Mouse (Mus musculus): ENCODE data around the gene Sphkap. TPM values are rescaled to one million over a fixed set of nuclear protein-coding genes. Genes with fewer than 3 reads are reported as not detected.

Sphkap gene
- polyA plus RNA-seq, 1 experiment: not detected

GRCm38 (mm10) chr1:83345069-83345468 lies 62.9 kb downstream of the Sphkap start:
- H3K4me1 ChIP-seq (ENCODE audit: control insufficient read depth, insufficient read depth, insufficient read length, low read length): no peaks in the 10 kb centered on the region
- H3K4me3 ChIP-seq (ENCODE audit: insufficient read depth, low read depth, low read length): no peak overlapping the region
- no peak overlapping the region for H3K27ac ChIP-seq (replicated peaks; ENCODE audit: low read depth, low read length)

GRCm38 (mm10) chr1:83342726-83343250 lies 65.2 kb downstream of the Sphkap start:
- Histone ChIP-seq H3K4me3 (ENCODE audit: insufficient read depth, low read depth, low read length) (no peak overlapping the region), H3K4me1 (ENCODE audit: control insufficient read depth, insufficient read depth, insufficient read length, low read length) (no peaks in the 10 kb centered on the region), H3K27ac (replicated peaks; ENCODE audit: low read depth, low read length) (no peak overlapping the region)

GRCm38 (mm10) chr1:83339358-83339757 lies 68.6 kb downstream of the Sphkap start:
- Histone ChIP-seq H3K27ac (replicated peaks; ENCODE audit: low read depth, low read length) (no peak overlapping the region), H3K4me1 (ENCODE audit: control insufficient read depth, insufficient read depth, insufficient read length, low read length) (no peaks in the 10 kb centered on the region)

GRCm38 (mm10) chr1:83316917-83317316 lies 91.1 kb downstream of the Sphkap start:
- Histone ChIP-seq H3K27ac (replicated peaks; ENCODE audit: low read depth, low read length) (no peak overlapping the region), H3K4me3 (ENCODE audit: insufficient read depth, low read depth, low read length) (no peak overlapping the region), H3K4me1 (ENCODE audit: control insufficient read depth, insufficient read depth, insufficient read length, low read length) (no peaks in the 10 kb centered on the region)

More at GRCm38 (mm10) chr1:83339358-83339757, 68.6 kb downstream of the Sphkap start:
- H3K4me3 ChIP-seq (ENCODE audit: insufficient read depth, low read depth, low read length): no peak overlapping the region

- H3K4me3 ChIP-seq (ENCODE audit: insufficient read depth, low read depth, low read length): no peak overlapping the region
- no peaks in the 10 kb centered on the region for H3K4me1 ChIP-seq (ENCODE audit: control insufficient read depth, insufficient read depth, insufficient read length, low read length)
- H3K27ac ChIP-seq (replicated peaks; ENCODE audit: low read depth, low read length): no peak overlapping the region
These were observed 92.9 kb downstream of the Sphkap start for GRCm38 (mm10) chr1:83315146-83315545.

GRCm38 (mm10) chr1:83311607-83312295 lies 96.2 kb downstream of the Sphkap start:
- Histone ChIP-seq H3K4me1 (ENCODE audit: control insufficient read depth, insufficient read depth, insufficient read length, low read length) (no peaks in the 10 kb centered on the region), H3K4me3 (ENCODE audit: insufficient read depth, low read depth, low read length) (no peak overlapping the region)

GRCm38 (mm10) chr1:83297137-83298076 lies 110.6 kb downstream of the Sphkap start:
- no peak overlapping the region for H3K27ac ChIP-seq (replicated peaks; ENCODE audit: low read depth, low read length)
- no peaks in the 10 kb centered on the region for H3K4me1 ChIP-seq (ENCODE audit: control insufficient read depth, insufficient read depth, insufficient read length, low read length)
- H3K4me3 ChIP-seq (ENCODE audit: insufficient read depth, low read depth, low read length): no peak overlapping the region

More at GRCm38 (mm10) chr1:83311607-83312295, 96.2 kb downstream of the Sphkap start:
- H3K27ac ChIP-seq (replicated peaks; ENCODE audit: low read depth, low read length): no peak overlapping the region

GRCm38 (mm10) chr1:83285866-83286265 lies 122.1 kb downstream of the Sphkap start:
- Histone ChIP-seq H3K4me3 (ENCODE audit: insufficient read depth, low read depth, low read length) (no peak overlapping the region), H3K27ac (replicated peaks; ENCODE audit: low read depth, low read length) (no peak overlapping the region), H3K4me1 (ENCODE audit: control insufficient read depth, insufficient read depth, insufficient read length, low read length) (no peaks in the 10 kb centered on the region)

- Histone ChIP-seq H3K27ac (replicated peaks; ENCODE audit: low read depth, low read length) (no peak overlapping the region), H3K4me3 (ENCODE audit: insufficient read depth, low read depth, low read length) (no peak overlapping the region), H3K4me1 (ENCODE audit: control insufficient read depth, insufficient read depth, insufficient read length, low read length) (no peaks in the 10 kb centered on the region)
These were observed 131.0 kb downstream of the Sphkap start for GRCm38 (mm10) chr1:83277044-83277443.

- H3K4me1 ChIP-seq (ENCODE audit: control insufficient read depth, insufficient read depth, insufficient read length, low read length): no peaks in the 10 kb centered on the region
- no peak overlapping the region for H3K4me3 ChIP-seq (ENCODE audit: insufficient read depth, low read depth, low read length)
- H3K27ac ChIP-seq (replicated peaks; ENCODE audit: low read depth, low read length): no peak overlapping the region
These were observed 131.4 kb downstream of the Sphkap start for GRCm38 (mm10) chr1:83276637-83277036.

GRCm38 (mm10) chr1:83251746-83252145 lies 156.3 kb downstream of the Sphkap start:
- H3K27ac ChIP-seq (replicated peaks; ENCODE audit: low read depth, low read length): no peak overlapping the region
- H3K4me1 ChIP-seq (ENCODE audit: control insufficient read depth, insufficient read depth, insufficient read length, low read length): no peaks in the 10 kb centered on the region

GRCm38 (mm10) chr1:83248235-83248746 lies 159.7 kb downstream of the Sphkap start:
- Histone ChIP-seq H3K4me3 (ENCODE audit: insufficient read depth, low read depth, low read length) (no peak overlapping the region), H3K27ac (replicated peaks; ENCODE audit: low read depth, low read length) (no peak overlapping the region), H3K4me1 (ENCODE audit: control insufficient read depth, insufficient read depth, insufficient read length, low read length) (no peaks in the 10 kb centered on the region)

More at GRCm38 (mm10) chr1:83251746-83252145, 156.3 kb downstream of the Sphkap start:
- no peak overlapping the region for H3K4me3 ChIP-seq (ENCODE audit: insufficient read depth, low read depth, low read length)

GRCm38 (mm10) chr1:83227946-83228345 lies 180.1 kb downstream of the Sphkap start:
- Histone ChIP-seq H3K27ac (replicated peaks; ENCODE audit: low read depth, low read length) (no peak overlapping the region), H3K4me3 (ENCODE audit: insufficient read depth, low read depth, low read length) (no peak overlapping the region), H3K4me1 (ENCODE audit: control insufficient read depth, insufficient read depth, insufficient read length, low read length) (no peaks in the 10 kb centered on the region)

GRCm38 (mm10) chr1:83224423-83224960 lies 183.5 kb downstream of the Sphkap start:
- H3K4me3 ChIP-seq (ENCODE audit: insufficient read depth, low read depth, low read length): no peak overlapping the region
- no peaks in the 10 kb centered on the region for H3K4me1 ChIP-seq (ENCODE audit: control insufficient read depth, insufficient read depth, insufficient read length, low read length)
- no peak overlapping the region for H3K27ac ChIP-seq (replicated peaks; ENCODE audit: low read depth, low read length)

- no peak overlapping the region for H3K4me3 ChIP-seq (ENCODE audit: insufficient read depth, low read depth, low read length)
- H3K4me1 ChIP-seq (ENCODE audit: control insufficient read depth, insufficient read depth, insufficient read length, low read length): no peaks in the 10 kb centered on the region
These were observed 184.9 kb downstream of the Sphkap start for GRCm38 (mm10) chr1:83223072-83223471.

More at GRCm38 (mm10) chr1:83223072-83223471, 184.9 kb downstream of the Sphkap start:
- H3K27ac ChIP-seq (replicated peaks; ENCODE audit: low read depth, low read length): no peak overlapping the region
